Mouse (Mus musculus) brain, embryonic 14.5 days (tissue): ENCODE data around the gene Il23r.

Experiments
- CTCF ChIP-seq: fragments of 200-500 bp; IDR thresholded peaks from 2 replicates; pipeline ENCODE4 v1.5.1; 2012; ENCODE audit warnings: inconsistent platforms, mild to moderate bottlenecking, moderate library complexity, borderline replicate concordance; ENCODE audit not compliant: insufficient read depth, insufficient read length; ENCODE audit errors: extremely low read depth
- POLR2A ChIP-seq: fragments of 200-500 bp; IDR thresholded peaks from 2 replicates; pipeline ENCODE4 v1.6.1; 2012; ENCODE audit warnings: mild to moderate bottlenecking, inconsistent platforms, borderline replicate concordance; ENCODE audit not compliant: poor library complexity, insufficient read depth, insufficient read length, severe bottlenecking; ENCODE audit errors: extremely low read depth

- TF ChIP-seq CTCF: no peak
- TF ChIP-seq POLR2A: no peak
Observed at GRCm38 (mm10) chr6:67531822-67532162, 40.1 kb upstream of the Il23r start.
